Mouse (Mus musculus): Measurements from ENCODE around the gene Slc1a1.

GRCm38 (mm10) chr19:28940135-28940874, 105.5 kb downstream of the Slc1a1 start:
- TF ChIP-seq CTCF (IDR thresholded peaks at IDR 0.05; ENCODE audit: low read depth) (no peak), EP300 (IDR thresholded peaks at IDR 0.05; ENCODE audit: low read depth) (peak; percentile 34; the same call in 1 of the 2 replicates)

Measured in heart, postnatal 0 days (tissue).